Mouse (Mus musculus) E14TG2a.4 (cell line): ENCODE measurements around the gene Ppard.

Experiments
- CTCF ChIP-seq: conservative IDR thresholded peaks from 2 replicates; pipeline ENCODE4 v1.5.1; 2014; ENCODE audit warnings: low read length
- NANOG ChIP-seq: IDR thresholded peaks from 2 replicates; pipeline ENCODE4 v1.6.1; 2014; ENCODE audit warnings: borderline replicate concordance, low read length, mixed read lengths

- no peak for TF ChIP-seq CTCF
- TF ChIP-seq NANOG: no peak
Measured at GRCm38 (mm10) chr17:28233091-28233731, 711 bp downstream of the Ppard start.
